Mouse (Mus musculus) kidney, adult 9 months (tissue): ENCODE data around the gene Tspan9.

ENCODE experiments used
- DNase-seq: peaks from one replicate; pipeline ENCODE4 v3.0.0; 2022

Tspan9 gene

DNA sequence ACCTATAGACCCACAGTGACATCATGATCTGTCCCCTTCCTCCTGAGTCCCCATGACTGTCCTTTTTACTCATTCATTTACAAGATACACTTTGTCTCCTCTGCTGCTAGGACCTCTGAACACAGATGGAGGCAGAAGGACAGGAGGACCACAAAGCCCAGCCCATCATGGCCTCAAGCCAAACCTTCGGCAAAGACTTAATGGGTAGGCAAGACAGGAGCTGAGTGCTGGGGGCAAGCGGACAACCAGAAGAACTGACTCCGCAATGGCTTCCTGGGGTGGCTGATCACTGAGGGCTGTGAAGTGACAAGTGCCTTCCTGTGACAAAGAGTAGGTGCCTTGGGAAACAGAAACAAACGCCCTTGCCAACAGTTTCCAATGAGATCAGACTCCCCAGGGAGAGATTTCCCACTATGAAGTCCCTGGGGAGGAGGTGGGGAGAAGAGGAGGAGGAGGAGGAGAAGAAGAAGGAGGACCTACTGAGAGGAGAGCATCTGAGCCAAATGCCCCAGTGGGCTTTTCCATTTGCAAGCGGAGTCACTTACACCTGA lies 67.9 kb downstream of the Tspan9 start:
- DNase-seq = peak; percentile 49

DNA sequence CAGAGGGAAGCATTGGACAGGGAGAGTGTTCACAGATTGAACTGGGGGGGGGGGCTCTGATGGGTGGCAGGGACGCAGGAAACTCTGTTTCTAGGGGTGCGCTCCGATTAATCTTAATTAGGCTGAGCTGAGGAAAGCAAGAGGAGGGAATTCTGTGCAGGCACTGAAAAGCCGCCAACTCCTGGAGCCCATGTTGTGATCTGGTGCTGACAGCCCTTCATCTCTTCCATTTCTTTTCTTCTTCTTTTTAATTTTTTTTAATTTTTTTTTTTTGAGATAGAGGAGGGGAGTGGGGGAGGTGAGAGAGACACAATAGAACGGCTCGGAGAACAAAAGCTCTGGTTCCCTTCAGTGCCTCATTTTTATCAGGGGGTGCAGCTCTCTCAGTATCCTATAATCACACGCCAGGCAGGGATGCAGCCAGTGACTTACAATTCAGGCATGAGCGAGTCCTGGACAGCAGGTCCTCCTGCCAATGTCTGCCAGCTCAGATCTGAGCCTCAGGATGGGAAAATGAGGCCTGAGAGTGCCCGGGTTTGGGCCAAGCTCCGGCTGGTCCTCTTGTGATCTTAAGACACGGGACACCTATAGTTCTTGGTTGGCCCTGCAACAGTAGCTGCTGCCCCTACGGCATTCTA lies 72.4 kb downstream of the Tspan9 start:
- no peak for DNase-seq

DNA sequence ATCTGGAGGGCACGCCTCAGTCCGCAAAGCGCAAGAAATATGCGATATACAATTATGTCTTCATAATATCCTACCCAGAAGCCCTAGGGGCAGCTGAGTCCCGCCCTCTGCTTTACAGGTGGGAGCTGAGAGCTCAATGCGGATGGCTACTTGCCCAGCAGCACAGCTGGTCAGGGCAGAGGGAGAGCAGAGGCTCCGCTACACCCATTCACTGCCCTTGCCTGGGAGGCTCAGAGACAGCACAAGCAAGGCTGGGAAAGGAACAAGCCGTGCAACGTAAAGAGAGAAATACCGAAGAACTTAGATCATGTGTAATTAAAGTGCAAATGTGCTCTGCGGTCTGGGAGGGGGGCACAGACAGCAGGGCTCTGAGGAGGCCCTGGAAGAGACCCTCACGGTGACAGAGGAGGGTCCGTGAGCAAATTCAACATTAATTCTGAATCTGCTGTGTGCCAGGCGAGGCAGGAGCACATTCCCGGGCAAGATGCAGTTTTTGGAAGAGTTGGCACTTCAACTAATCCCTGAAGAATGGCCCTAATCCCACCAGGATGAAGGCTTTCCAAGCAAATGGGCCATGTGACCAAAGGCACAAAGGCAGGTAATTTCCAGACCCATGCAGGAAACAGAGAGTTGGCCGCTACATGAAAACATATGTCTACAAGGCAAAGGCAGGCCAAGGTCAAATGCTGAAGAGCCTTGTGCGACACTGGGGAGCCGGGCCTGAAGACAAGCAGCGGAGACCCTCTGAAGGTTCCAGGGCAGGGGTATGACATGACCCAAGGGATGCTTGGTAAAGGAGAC lies 73.1 kb downstream of the Tspan9 start:
- no peak for DNase-seq

DNA sequence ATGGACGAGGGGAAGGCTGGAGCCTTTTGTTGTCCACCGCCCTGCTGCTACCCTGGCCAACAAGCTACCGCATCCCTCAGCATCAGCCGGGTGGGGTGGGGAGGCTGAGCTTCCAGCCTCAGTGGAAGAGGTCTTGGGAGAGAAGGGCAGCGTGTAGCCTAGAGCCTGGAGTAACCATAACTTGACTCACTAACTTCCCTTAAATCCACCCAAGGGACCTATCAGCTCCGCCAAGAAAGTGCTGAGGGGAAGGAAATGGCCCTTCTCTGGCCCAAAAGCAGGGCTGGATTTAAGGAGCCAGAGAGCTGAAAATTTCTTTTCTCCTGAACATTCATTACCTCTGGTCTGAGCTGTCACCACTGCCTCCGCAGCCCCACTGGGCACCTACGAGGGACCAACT lies 75.2 kb downstream of the Tspan9 start:
- no peak for DNase-seq

- DNase-seq = no peak
Observed at GRCm38 (mm10) chr6:128065982-128066381, 77.4 kb downstream of the Tspan9 start.

- peak; percentile 62 for DNase-seq
Observed at GRCm38 (mm10) chr6:128063501-128063900, 79.9 kb downstream of the Tspan9 start.

- DNase-seq = no peak
Observed at GRCm38 (mm10) chr6:128062784-128063183, 80.6 kb downstream of the Tspan9 start.

- peak; percentile 42 for DNase-seq
Observed at GRCm38 (mm10) chr6:128062216-128062615, 81.2 kb downstream of the Tspan9 start.

- DNase-seq = no peak
Observed at GRCm38 (mm10) chr6:128061342-128061741, 82.1 kb downstream of the Tspan9 start.

DNA sequence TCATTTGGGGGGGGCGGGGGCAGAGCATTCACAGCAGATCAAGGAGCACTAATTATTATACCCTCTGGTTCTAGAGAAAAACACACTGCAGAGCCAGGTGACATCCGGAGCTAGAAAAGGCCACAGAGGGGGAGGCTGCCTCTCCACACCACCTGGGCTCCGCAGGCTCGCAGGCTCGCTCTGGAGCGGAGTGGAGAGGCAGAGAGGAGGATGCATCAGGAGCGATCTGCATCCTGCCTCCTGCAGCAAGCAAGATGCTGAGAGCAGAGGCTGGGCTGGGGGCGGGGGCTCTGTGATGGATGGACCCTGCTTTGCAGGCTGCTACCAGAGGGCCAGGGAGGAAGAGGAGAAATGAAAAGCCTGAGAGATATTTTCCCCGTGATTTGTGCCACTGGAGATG lies 84.8 kb downstream of the Tspan9 start:
- DNase-seq = no peak

GRCm38 (mm10) chr6:128058157-128058556 lies 85.2 kb downstream of the Tspan9 start:
- DNase-seq = no peak

DNA sequence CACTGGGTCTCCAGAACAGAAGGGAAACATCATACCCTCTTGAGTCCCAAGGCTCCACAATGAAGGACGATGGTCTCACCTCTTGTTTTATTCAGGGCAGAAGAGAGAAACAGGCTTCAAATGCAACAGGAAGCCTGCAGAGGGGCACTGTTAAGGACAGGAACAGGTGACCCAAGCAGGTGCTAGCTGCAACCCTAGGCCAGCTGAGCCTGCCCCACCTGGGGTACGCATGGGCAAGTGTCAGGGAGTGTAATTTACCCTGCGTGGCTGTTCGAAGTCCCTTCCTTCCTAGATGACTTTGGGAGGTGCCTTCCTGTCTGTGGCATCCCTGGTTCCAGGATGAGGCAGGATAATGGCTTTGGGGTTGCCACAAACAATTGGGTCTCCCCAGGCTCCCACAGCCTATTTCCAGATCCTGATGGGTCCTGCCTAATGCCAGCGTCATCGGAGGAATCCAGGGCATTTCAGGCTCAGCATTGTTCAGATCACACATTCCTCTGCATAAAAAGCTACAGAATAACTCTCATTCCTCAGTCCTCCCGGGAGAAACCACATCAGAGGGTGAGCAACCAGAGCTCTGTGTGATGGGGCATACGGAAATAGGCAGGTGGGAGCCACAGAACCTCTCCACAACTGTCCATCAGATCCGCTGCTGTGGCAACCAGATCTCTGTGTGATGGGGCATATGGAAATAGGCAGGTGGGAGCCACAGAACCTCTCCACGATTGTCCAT lies 90.2 kb downstream of the Tspan9 start:
- no peak for DNase-seq

DNA sequence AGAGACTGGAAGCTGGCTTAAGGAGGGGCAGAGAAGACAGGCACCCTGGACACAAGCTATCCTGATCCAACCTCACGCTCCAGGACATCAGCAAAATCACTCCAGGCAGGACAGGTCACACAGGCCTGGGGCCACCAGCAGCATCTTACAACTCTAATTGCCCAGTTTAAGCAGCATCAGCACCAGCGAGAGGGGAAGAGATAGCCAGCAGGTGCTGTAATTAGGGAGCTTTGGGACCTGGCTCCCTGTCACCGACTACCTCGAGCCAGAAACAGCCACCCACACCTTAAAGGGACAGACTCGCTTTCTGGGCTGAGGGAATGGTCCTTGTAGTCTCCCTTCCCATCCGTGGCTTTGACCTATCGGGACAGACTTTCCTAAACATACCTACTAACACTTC lies 95.7 kb downstream of the Tspan9 start:
- DNase-seq = no peak

DNA sequence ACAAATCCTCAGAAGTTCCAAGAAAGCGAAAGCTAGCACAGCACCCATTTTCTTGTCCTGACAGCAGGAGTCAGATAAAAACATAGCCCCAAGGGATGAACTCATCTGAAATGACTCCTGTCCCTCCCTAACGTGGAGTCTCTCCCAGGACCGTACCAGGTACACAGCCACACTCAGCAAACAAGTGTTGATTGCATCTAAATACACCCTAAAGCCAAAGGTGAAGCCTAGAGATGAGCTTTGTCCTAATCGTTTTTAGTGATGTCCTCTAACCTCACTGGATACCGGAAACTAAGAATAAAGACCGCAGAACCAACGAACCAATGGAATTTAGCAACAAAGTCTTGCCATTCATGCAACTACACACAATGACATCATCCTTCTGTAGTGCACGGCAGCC lies 96.2 kb downstream of the Tspan9 start:
- DNase-seq = no peak

GRCm38 (mm10) chr6:128046799-128047198 lies 96.6 kb downstream of the Tspan9 start:
- DNase-seq = no peak

- DNase-seq = no peak
Observed at GRCm38 (mm10) chr6:128044691-128045090, 98.7 kb downstream of the Tspan9 start.

DNA sequence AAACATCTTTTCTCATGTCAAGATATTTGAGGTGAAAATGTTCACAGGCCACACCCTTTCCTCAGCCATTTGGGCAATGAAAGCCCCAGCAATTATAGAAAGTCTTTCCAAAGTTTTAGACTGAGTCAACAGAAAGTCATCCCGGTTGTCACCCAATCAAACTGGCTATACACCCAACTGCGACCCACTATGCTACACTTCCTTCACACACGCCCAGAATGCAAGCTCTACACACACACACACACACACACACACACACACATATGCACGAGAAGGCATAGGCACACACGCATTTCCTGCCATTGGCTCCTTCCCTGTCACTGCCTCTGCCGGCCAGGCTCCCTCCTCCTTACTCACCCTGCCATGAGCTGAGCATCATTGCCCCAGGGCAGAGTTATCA lies 99.9 kb downstream of the Tspan9 start:
- no peak for DNase-seq

- DNase-seq = no peak
Observed at GRCm38 (mm10) chr6:128041836-128042235, 101.6 kb downstream of the Tspan9 start.

DNA sequence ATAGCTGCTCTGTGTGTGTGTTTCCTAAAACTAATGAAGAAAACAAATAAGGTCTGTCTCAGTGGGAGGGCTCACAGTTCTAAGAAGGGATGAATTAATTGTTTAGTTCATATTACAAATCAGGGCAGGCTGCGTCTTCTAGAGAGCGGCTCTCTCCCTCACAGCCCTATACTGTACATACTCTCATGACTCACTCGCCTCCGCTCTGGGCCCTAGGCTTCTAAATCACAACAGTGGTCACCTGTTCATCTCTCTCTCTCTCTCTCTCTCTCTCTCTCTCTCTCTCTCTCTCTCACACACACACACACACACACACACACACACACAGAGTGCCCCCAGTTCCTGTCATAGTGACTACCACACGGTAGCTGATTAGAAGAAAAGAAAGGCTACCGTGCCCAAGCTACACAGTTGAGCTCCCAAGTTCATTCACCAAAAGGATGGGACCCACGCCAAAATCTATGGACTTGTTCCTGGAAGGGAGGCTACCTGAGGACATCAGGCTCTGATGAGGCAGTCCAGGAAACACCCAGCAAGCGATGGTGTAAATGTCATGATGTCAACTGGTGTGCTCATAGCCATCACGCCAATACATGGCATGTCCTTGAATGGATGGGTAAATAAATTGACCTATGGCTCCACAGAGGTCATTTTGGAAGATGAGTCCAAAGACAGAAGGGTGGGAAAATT lies 104.2 kb downstream of the Tspan9 start:
- DNase-seq = no peak

DNA sequence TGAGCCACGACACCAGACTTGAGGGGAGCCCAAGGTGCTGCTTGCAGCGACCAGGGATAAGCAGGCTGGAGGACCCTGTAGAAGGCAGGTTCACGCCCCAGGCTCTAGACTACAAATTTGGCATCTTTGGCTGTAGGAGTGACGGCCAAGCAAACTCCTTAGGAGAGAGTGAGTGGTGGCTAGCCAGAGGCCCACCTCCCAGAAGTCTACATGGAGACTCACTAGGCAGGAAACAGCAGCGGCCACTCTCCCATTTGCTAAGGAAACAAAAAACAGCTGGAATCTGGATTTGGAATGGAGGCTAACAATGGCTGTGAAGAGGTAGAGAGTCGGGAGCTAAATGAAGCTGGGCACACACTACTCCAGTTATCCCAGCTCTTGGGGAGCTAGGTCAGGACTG lies 104.8 kb downstream of the Tspan9 start:
- DNase-seq = no peak

GRCm38 (mm10) chr6:128036597-128036996 lies 106.8 kb downstream of the Tspan9 start:
- no peak for DNase-seq

DNA sequence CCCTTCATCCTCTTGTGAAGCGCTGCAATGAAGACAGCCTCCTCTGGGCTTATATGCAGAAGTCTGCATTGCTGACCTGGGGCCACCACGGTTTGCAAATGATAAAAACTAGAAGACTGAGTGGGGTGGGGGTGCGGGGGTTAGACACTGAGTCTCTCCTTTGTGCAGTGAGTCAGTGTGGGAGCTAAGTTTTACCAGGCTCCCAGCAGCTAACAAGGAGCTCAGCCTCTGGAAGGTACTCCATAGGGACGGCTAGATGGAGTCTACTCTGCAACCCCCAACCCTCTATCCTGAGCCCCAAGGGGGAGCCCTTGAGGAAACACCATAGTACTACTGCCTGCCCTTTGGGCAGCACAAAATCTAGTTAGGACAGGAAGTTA lies 107.5 kb downstream of the Tspan9 start:
- DNase-seq = no peak
